Mouse (Mus musculus) forebrain, embryonic 16.5 days (tissue): Measurements from ENCODE around the gene Csnk1g2. TPM values are rescaled to one million over a fixed set of nuclear protein-coding genes. Genes with fewer than 3 reads are reported as not detected.
"Not testable (repeated sequence)": the region's sequence is repeated elsewhere in the genome, so short reads cannot be mapped to it uniquely, and the experiment has no call there.

ENCODE experiments used
- ATAC-seq: fragments of 200-750 bp; cut with Nextera tagmentation; 2 replicates; pipeline ENCODE4 v1.8.0; 2017; ENCODE audit warnings: mild to moderate bottlenecking, moderate library complexity
- H3K27ac ChIP-seq: fragments of 300-500 bp; sonication (generic); 2 replicates; pipeline ENCODE4 v1.5.1; 2014; ENCODE audit warnings: low read length, control low read depth
- H3K27me3 ChIP-seq: fragments of 300-500 bp; sonication (generic); replicated peaks from 2 replicates; pipeline ENCODE4 v1.6.1; 2014; ENCODE audit warnings: low read length; ENCODE audit not compliant: control insufficient read depth, insufficient read depth
- H3K36me3 ChIP-seq: fragments of 300-500 bp; sonication (generic); 2 replicates; pipeline ENCODE4 v1.6.1; 2014; ENCODE audit not compliant: control insufficient read depth, insufficient read depth
- H3K4me1 ChIP-seq: fragments of 300-500 bp; sonication (generic); replicated peaks from 2 replicates; pipeline ENCODE4 v1.6.1; 2014; ENCODE audit warnings: low read length; ENCODE audit not compliant: control insufficient read depth, insufficient read depth
- H3K4me2 ChIP-seq: fragments of 300-500 bp; sonication (generic); 2 replicates; pipeline ENCODE4 v1.6.1; 2014; ENCODE audit warnings: mild to moderate bottlenecking, low read length, control low read depth
- H3K4me3 ChIP-seq: fragments of 300-500 bp; sonication (generic); replicated peaks from 2 replicates; pipeline ENCODE4 v1.5.1; 2014; ENCODE audit warnings: mild to moderate bottlenecking, low read length, control low read depth
- H3K9ac ChIP-seq: fragments of 300-500 bp; sonication (generic); replicated peaks from 2 replicates; pipeline ENCODE4 v1.6.1; 2014; ENCODE audit warnings: low read depth, low read length, control low read depth
- H3K9me3 ChIP-seq: fragments of 300-500 bp; sonication (generic); 2 replicates; pipeline ENCODE4 v1.6.1; 2016; ENCODE audit warnings: low read length; ENCODE audit not compliant: control insufficient read depth
- WGBS: fragments of 180-500 bp; shearing (Covaris S2); extraction: QIAGEN DNeasy Blood & Tissue Kit; methylation state at CpG from one replicate; pipeline ENCODE4 v1.1.7; 2014; 5-methylcytosine and 5-hydroxymethylcytosine counted together
- polyA plus RNA-seq: library from polyadenylated mRNA; unstranded; fragments of >200 nt; fragmentation: Nextera tagmentation; extraction: Ambion mirVana; gene quantifications from 2 replicates; pipeline ENCODE4 v1.2.1, GENCODE M21; 2015

The Csnk1g2 gene
- polyA plus RNA-seq, 1 experiment from 2014 or later, result 96.9 TPM

DNA sequence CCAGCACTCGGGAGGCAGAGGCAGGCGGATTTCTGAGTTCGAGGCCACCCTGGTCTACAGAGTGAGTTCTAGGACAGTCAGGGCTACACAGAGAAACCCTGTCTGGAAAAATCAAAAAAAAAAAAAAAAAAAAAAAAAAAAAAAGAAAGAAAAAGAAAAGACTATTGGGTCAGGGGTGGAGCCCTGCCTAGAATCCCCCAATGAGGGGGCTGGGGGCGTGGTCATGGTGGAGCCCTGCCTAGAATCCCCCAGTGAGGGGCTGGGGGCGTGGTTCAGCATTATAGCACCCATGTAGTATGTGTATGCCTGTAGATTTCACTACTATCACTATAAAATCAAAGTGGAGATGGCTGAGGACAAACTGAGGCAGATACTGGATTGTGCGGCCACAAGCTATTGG, 27.3 kb downstream of the Csnk1g2 start:
- not testable (repeated sequence) for H3K9ac ChIP-seq, H3K4me1 ChIP-seq, H3K27ac ChIP-seq, H3K4me2 ChIP-seq, H3K9me3 ChIP-seq, ATAC-seq, H3K4me3 ChIP-seq, H3K27me3 ChIP-seq
- WGBS, result 94% methylated on average over 6 of the region's 6 CpGs
- peaks cover 13% of the 10 kb centered on the region for H3K36me3 ChIP-seq

DNA sequence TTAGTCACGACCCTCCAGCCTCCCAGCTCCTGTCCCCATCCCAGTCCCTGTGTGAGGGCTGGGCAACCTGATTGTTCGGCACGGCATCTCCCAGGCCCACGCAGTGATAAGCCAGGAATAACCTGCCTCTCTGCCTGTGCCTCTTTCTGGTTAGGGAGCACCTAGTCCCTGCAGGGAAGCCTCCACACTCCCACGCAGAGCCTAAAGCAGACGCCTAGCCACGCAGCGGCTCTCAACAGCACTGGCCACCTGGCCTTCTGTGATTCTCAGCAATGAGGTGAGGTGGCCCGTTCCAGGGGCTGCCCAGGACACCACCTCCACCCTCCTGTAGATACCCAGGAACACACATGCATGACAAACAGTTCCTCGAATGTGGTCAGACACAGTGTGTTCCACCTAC, 27.8 kb downstream of the Csnk1g2 start:
- Histone ChIP-seq H3K9me3 (no peaks in the 10 kb centered on the region), H3K9ac (no peak overlapping the region), H3K4me1 (peaks cover 12% of the 10 kb centered on the region), H3K27me3 (no peaks in the 10 kb centered on the region), H3K4me2 (no peak overlapping the region), H3K4me3 (no peak overlapping the region), H3K36me3 (peaks cover 10% of the 10 kb centered on the region), H3K27ac (no peak overlapping the region)
- 93% methylated on average over 10 of the region's 10 CpGs for WGBS
- no peak for ATAC-seq

DNA sequence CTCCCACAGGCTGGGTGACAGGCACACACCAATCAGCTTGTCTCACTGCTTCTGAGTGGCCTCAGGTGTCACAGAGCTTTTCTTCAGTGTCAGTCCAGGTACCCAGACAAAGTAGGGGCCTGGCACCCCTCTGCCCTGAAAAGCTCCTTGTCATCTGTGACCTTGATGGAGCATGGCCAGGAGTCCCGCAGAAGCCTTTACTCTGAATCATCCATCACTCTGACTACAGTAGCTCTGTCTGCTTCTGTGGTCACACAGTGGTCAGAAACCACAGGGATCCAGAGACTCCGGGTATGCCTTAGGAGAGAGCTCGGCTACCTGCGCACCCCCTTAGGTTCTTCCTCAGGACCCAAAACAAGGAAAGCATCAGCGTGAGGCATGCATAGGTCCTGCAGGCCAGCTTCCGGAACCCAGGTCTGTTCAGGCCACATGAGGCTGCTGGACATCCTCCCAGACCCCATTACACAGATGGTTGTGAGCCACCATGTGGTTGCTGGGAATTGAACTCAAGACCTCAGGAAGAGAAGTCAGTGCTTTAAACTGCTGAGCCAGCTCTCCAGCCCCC, 30.6 kb downstream of the Csnk1g2 start:
- H3K4me2 ChIP-seq, result no peak overlapping the region
- ATAC-seq, result no peak
- H3K9ac ChIP-seq, result no peak overlapping the region
- no peak overlapping the region for H3K27ac ChIP-seq
- WGBS, result 91% methylated on average over 6 of the region's 6 CpGs
- H3K36me3 ChIP-seq, result no peaks in the 10 kb centered on the region
- H3K27me3 ChIP-seq, result no peaks in the 10 kb centered on the region
- no peaks in the 10 kb centered on the region for H3K9me3 ChIP-seq
- no peak overlapping the region for H3K4me3 ChIP-seq
- peaks cover 17% of the 10 kb centered on the region for H3K4me1 ChIP-seq

- no peak for ATAC-seq
- Histone ChIP-seq H3K36me3 (no peaks in the 10 kb centered on the region), H3K27me3 (no peaks in the 10 kb centered on the region), H3K9ac (no peak overlapping the region), H3K9me3 (no peaks in the 10 kb centered on the region), H3K4me3 (no peak overlapping the region; the same call in 1 of the 2 replicates), H3K4me2 (0 out of 2 replicates have a peak overlapping the region, but pooled peaks have one; percentile 9), H3K4me1 (peaks cover 24% of the 10 kb centered on the region), H3K27ac (no peak overlapping the region)
- WGBS, result 87% methylated on average over 6 of the region's 6 CpGs
These were observed 32.2 kb downstream of the Csnk1g2 start for GRCm38 (mm10) chr10:80654866-80655265.

- peak overlapping the region; percentile 88 for H3K9ac ChIP-seq
- peaks cover 24% of the 10 kb centered on the region for H3K4me1 ChIP-seq
- H3K27me3 ChIP-seq, result no peaks in the 10 kb centered on the region
- H3K9me3 ChIP-seq, result no peaks in the 10 kb centered on the region
- ATAC-seq, result peak; percentile 43
- H3K36me3 ChIP-seq, result no peaks in the 10 kb centered on the region
- peak overlapping the region; percentile 78 for H3K4me2 ChIP-seq
- peak overlapping the region; percentile 85 for H3K27ac ChIP-seq
- WGBS, result 3% methylated on average over 12 of the region's 12 CpGs
- peak overlapping the region; percentile 77 for H3K4me3 ChIP-seq
These were observed 32.9 kb downstream of the Csnk1g2 start for GRCm38 (mm10) chr10:80655406-80656129.

GRCm38 (mm10) chr10:80656130-80656862, 33.7 kb downstream of the Csnk1g2 start:
- H3K27ac ChIP-seq, result peak overlapping the region; percentile 94
- H3K4me2 ChIP-seq, result peak overlapping the region; percentile 78
- WGBS, result 1% methylated on average over 68 of the region's 72 CpGs
- H3K27me3 ChIP-seq, result no peaks in the 10 kb centered on the region
- H3K4me1 ChIP-seq, result peaks cover 24% of the 10 kb centered on the region
- peak overlapping the region; percentile 77 for H3K4me3 ChIP-seq
- peak overlapping the region; percentile 88 for H3K9ac ChIP-seq
- H3K9me3 ChIP-seq, result no peaks in the 10 kb centered on the region
- H3K36me3 ChIP-seq, result no peaks in the 10 kb centered on the region
- peak; percentile 89 for ATAC-seq

DNA sequence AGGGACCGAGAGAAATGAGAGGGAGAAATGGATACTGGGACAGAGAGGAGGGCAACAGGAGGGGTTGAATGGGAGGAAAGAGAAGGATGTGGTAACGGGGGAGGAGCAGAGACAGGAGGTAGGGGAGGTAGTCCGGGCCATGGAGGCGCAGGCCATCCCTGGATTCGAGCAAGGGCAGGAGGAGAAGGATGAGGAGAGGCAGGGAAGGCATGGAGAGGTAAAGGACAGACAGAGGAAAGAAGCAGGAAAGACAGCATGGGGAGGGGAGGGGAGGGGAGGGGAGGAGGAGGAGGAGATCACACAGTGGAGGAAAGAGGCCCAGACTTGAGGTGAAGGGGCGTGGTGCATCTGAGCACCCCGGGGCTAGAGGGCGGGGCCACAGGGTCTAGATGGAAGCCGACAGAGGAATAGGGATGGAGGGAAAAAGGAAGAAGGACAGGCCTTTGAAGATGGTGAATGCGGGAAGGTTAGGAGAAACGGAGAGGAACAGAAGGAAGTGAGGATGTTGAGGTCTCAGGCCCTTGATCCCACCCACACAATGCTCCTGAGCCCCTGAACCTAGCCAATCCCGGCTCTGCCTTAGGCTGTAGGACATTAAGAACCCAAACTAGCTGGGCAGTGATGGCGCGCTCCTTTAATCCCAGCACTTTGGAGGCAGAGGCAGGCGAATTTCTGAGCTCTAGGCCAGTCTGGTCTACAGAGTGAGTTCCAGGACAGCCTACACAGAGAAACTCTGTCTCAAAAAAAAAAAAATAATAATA, 34.4 kb downstream of the Csnk1g2 start, which contains the start of gene Btbd2:
Gene Btbd2, minus strand, starts transcription at position 209 of the 761 bp plus-strand sequence.
- H3K4me2 ChIP-seq, result peak within 1 kb of the TSS; percentile 78
- H3K27ac ChIP-seq, result peak within 1 kb of the TSS; percentile 94
- no peaks in the 10 kb centered on the region for H3K27me3 ChIP-seq
- peak within 1 kb of the TSS; percentile 88 for H3K9ac ChIP-seq
- peaks cover 24% of the 10 kb centered on the region for H3K4me1 ChIP-seq
- no peaks in the 10 kb centered on the region for H3K36me3 ChIP-seq
- H3K4me3 ChIP-seq, result peak within 1 kb of the TSS; percentile 77
- peak; percentile 41; the same call in 1 of the 2 replicates for ATAC-seq
- H3K9me3 ChIP-seq, result no peaks in the 10 kb centered on the region
- 20% methylated on average over 15 of the region's 15 CpGs for WGBS

- Histone ChIP-seq H3K9me3 (no peaks in the 10 kb centered on the region), H3K4me2 (no peak overlapping the region), H3K36me3 (no peaks in the 10 kb centered on the region), H3K4me3 (no peak overlapping the region), H3K27ac (no peak overlapping the region), H3K9ac (no peak overlapping the region), H3K27me3 (no peaks in the 10 kb centered on the region), H3K4me1 (peaks cover 24% of the 10 kb centered on the region)
- no peak for ATAC-seq
- WGBS, result 87% methylated on average over 14 of the region's 14 CpGs
These were observed 35.7 kb downstream of the Csnk1g2 start for GRCm38 (mm10) chr10:80658194-80658840.
